Mouse (Mus musculus): Measurements from ENCODE around the gene Mad2l1bp.

DNA sequence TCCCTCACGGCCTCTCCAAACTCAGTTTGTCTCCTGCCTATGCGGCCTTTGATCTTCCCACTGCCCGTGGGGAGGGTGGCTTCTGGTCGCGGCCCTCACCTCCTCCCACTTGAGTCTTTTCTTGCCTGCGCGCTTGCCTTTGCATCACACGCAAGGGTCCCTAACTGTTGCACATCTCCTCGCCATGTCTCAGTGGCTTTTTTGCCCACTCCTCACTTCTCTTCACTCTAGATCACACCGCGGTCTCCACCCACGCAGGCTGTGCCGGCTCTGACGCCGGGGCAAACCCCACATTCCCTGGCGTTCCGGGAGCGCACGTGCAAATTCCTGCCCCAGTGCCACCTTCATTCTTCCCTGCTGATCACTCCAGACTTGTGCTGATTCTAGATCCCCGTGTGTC is 49.7 kb upstream of the Mad2l1bp start:
- TF ChIP-seq CTCF (IDR thresholded peaks at IDR 0.05; ENCODE audit: extremely low read depth, insufficient read length, insufficient replicate concordance, low read depth, low read length) (no peak), POLR2A (IDR thresholded peaks at IDR 0.05; ENCODE audit: low read depth, low read length) (no peak)

All from small intestine, adult 2 months (tissue).